Mouse (Mus musculus) ES-CJ7 (cell line): Measurements from ENCODE around the gene Gm20518.

ENCODE experiments used
- DNase-seq: peaks from one replicate; pipeline ENCODE4 v3.0.0; 2011; ENCODE audit warnings: low read depth, low spot score

Gene Gm20518

DNA sequence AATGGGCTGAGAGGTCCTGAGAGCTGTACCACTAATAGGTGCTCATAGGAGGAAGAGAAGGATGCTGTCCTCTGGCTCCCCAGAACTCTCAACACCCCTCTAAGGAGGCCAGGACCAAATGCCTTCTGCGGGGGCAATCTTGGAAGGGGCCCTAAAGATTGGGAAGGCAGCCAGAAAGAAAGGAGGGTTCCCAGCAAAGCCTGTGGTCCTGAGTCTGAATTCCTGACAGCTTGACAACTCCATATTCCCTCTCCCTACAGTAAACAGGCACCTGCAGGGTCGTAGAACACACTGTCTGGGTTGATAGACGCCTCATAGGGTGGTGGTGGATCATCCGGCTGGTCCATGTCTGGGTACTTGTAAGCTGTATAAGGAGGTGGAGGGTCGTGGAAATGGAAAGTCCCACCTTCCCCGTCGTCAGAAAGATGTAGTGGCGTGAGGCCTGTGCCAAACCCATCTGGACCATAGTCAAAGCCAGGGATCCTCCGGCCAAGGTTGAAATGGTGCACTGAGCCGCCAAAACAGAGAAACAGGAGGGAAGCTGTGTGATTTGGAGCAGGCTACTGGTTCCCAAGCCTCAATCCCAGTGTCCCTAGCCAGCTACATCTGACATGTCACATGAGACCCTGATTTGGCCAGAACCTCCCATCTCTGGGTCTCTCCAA is 47.6 kb downstream of the Gm20518 start:
- no peak for DNase-seq

DNA sequence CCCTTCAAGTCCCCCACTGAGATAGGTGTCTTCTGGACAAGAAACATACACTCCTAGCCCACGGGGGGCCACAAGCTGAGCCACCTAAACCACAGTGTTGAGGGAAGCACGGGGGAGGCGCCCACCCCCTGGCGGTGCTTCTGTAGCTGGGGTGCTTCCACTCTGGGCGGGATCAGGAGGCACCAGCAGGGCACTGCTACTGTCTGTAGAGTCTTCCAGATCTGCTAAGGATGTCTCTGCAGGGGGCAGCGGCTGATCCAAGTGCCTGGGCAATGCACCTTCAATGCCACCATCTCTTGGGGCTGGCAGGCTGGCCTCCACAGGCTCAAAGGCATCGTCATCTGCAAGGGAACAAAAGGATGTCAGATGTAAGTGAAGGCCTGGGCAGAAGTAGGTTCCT is 49.0 kb downstream of the Gm20518 start:
- no peak for DNase-seq

DNA sequence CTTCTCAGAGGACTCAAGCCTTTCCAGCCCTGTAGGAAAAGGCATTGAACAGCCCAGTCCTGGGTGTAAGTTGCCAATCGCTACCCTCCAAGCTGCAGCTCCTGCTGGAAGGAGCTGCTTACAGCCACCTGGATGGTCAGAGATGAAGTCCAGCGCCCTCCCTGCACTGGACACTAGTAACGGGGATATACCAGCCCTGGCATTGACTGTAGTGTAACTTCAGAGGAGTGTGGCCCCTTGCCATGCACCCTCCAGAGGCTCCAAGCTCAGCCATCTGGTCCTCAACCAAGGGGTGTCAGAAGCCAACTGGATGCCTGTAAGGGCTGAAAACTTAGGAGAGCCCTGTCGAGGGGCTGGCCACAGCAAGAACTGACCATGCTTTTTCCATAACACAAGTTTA is 51.5 kb downstream of the Gm20518 start:
- no peak for DNase-seq

DNA sequence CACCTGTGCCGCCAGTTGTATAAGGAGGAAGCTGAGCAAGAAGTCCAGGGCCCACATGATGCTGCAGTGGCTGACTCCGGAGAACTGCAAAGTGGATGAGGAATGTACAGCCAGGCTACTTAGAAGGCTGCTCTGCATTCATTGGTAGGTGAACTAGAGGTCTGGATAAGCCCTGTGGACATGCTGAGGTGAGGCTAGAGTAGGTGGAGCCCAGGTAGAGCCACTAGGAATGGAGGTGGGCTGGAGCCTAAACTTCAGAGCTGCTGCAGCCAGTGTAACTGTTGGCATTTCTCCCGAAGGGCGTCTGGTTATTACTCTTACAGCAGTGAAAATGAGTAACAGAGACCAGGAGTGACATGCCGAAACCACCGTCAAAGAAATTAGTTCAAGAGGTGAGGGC is 53.4 kb downstream of the Gm20518 start, which contains the start of gene Car15:
Gene Car15 (minus strand): TSS at position 314 of the 400 bp plus-strand sequence.
- no peak for DNase-seq

DNA sequence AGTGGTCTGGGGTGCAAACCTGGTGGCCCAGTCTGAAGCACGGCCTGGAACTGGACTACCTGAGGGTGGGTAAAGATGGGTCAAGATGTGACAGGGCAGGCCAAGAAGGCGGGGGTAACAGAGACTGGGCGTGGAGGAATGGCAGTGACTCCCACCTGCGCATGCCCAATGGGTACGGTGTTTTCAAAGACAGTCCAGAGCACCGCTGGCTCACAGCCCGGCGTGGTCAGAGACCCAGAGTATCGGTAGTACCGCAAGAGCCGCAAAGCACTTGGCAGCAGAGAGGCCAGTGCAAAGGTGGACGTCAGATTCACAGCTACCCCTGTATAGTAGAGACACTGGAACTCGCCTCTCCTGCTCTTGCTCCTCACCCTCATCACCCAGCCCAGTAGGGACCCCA is 56.0 kb downstream of the Gm20518 start:
- no peak for DNase-seq

DNA sequence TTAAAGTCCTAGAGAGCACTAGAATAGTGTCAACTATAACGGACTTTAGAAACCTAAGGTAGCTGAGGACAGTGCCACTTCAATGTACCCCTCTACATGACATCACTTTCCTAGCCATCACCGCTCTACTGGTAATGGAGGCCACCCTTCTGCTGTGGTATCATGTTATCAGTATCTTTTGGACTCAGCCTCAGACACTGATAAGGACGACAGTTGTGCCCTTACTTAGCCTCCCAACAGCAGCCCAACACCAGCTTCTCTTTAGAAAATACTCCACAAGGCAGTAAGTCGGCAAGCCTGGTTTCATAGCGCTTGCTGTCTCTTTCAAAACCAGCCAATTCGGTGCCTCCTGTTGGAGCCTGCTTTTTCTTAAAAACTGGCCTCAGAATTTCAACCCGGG is 56.9 kb downstream of the Gm20518 start:
- no peak for DNase-seq

DNA sequence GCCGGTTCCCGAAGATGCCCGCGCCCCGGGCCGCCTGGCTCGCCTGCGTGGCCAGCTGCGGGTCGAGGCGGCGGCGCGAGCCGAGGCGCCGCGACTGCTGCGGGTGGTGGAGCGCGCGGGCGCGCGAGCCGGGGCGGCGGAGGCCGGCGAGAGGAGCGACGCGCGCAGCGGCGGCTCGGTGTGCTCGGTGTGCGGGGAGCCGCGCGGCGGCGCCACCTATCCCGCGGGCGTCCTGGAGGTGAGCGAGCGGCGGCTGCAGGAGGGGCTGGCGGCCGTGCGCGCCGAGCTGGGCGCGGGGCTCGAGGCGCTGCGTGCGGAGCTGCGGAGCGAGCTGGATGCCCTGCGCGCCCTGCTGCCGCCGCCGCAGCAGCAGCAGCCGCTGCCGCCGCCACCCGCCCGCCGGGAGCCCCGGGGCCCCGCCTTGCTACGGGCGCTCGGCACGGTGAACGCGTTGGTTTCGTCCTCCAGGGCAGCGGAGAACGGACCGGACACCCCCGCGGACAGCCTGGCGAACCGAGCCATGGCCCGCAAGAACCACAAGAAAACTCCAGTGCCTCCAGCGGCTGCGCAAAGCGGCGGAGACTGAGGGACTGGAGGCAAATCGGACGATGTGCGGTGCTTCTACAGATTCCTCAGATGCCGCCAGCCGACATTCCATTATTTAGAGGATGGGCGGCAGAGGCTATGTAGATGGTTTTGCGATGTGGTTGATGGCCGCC is 57.6 kb downstream of the Gm20518 start:
- peak; percentile 56 for DNase-seq

DNA sequence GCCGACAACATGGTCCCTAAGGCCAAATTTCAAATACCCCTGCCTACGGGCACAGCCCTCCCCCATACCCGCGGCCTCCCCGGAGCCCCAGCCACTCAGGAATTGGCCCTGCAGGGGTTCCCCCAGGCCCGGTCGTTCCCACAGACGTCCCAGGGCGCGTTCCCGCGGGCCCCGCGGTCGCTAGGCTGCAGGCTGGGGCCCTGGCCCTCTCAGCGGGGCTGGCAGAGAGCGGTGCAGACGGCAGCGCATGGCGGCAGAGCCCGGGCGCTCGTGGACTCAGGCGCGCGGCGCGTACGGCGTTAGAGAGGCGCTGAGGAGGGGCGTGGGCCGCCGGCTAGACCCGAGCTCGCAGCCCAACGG is 58.2 kb downstream of the Gm20518 start:
- DNase-seq: peak; percentile 20

DNA sequence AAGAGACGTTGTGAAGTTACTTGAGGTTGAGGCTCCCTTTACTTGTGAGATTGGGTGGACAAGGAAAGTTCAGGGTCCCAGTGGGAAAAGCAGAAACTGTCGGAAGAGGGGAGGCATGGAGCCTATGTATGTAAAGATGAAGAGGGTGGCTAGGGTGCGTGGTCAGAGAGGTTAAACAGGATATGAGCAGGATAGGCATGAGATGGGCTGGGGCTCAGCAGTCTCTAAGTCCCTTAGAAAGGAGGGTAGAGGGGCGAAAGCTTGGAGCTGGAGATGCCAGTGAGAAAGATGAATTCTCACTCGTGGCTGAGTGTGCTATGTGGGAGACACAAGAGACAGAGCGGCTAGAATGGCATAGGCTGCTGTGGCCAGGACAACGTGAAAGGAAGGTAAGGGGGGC is 58.6 kb downstream of the Gm20518 start, which contains the start of gene B830017H08Rik:
Gene B830017H08Rik (plus strand): TSS at position 301 of the 400 bp plus-strand sequence.
- DNase-seq: no peak

DNA sequence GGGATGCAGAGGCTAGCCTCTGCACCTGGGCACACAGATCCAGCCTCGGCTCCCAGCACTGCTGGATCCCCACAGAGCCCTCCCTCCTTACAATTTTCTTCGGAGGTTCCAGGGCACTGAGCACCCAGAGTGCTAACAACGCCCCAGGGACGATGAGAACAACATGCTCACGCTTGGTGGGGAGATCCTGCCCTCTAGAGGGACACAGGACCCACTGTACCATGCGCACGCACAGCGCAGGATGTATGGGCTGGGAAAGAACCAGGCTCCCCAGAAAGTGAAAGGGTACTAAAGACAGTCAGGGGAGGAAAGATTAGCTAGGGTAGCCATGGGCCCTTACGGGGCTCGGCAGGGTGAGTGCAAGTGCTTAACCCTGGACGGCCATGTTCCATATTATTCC is 59.7 kb downstream of the Gm20518 start:
- peak; percentile 46 for DNase-seq

DNA sequence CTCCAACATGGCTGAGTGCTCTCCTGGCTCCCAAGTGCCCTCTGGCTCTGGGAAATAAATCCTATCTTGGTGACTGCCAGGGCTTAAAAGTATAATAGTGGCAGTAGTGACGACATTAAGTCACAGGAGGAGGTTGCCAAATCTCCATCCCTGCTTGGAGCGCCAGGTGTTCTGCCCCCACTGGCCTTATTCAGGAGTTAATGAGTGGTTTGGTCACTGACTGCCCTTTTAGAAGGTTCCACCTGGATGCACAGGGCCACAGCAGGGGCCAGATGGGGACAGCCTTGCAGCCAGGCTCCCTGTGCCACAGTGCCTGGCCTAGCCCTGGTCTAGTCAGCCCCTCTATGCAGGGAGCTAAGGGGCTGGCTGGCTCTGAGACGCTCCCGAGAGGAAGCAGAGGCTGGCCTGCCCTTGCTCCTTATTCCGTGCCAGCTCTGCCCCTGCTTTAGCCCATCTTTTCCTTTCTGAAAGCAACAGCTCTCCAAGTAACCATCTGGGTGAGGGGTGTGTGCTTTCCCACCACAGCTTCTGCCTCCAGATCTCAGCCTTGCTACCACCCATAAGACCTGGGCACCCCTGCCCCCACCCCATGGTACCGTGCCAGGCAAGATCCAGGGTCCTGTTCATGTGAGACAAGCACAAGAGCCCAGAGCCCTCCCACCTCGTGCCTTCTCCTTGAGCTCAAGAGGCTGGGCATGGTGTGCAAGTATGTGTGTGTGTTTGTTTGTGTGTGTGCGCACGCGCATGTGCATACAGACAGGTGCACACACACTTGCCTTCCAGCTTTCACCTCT is 60.9 kb downstream of the Gm20518 start:
- DNase-seq: no peak

DNA sequence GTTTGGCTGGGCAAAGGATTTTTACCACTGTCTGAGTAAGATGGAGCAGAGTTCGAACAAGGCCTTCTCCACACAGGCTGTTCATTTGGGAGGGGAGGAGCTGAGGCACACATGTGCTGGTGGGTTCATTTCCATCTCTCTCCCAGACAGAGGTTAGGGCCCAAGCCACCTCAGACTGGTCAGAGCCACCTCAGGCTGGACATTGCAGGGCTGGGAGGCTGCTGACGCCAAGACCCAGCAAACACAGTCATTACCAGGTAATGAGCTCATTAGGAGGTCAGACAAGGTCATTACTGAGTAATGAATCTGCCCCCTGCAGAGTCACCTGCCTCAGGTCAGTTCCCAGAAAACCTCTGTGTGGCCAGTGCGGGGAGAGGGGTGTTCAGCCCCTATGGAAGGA is 62.6 kb downstream of the Gm20518 start:
- peak; percentile 33 for DNase-seq

DNA sequence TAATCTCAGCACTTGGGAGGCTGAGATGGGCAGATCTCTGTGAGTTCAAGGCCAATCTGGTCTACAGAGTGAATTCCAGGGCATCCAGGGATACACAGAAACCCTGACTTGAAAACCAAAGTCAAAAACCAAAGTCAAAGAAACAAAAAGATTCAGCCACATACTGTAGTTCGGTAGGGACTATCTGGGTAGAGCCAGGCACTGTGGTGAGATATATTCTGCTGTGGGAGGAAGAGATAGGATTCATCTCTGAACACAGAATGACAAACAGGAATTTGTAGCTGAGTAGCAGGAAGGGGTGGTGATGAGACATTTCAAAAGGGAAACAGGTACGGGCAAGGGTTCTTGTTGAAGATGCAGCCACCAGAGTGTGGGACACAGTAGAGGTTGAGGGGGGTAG is 63.2 kb downstream of the Gm20518 start:
- no peak for DNase-seq

DNA sequence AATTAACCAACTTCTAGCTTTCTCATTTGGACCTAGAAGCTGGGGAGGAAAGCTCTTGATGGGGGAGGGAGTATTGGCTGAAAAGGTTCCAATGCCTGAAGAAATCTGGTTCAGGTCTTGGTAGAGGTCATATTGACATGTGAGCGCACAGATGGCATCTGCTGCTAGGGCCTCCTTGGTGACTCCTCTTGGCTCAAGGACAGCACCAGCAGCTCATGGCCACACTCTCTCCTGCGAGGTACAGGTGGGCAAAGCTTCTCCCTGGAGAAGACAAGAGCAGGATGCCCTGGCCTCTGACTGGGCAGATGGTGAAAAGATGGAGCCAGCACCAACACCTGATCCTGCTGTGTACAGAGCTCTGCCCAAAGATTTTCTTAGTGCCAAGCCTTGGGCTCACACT is 65.0 kb downstream of the Gm20518 start:
- DNase-seq: no peak

DNA sequence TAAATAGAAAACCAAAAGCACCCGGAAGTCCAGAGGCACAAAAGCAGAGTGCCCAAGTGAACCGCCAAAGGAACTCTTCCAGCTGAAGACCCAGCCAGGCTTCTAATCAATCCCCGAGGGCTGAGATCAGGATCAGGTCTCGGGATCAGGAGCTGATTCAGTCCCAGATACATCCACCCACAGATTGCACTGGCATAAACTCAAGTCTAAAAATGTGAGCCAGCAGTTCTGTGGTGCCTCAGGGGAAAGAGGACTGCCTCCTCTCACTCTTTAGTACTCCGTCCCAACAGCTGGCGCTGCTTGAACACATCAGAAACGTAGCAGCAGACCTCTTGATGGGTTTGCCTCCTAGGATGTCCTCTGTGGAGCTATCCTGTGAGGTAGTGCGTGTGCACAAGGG is 74.9 kb downstream of the Gm20518 start:
- DNase-seq: no peak

DNA sequence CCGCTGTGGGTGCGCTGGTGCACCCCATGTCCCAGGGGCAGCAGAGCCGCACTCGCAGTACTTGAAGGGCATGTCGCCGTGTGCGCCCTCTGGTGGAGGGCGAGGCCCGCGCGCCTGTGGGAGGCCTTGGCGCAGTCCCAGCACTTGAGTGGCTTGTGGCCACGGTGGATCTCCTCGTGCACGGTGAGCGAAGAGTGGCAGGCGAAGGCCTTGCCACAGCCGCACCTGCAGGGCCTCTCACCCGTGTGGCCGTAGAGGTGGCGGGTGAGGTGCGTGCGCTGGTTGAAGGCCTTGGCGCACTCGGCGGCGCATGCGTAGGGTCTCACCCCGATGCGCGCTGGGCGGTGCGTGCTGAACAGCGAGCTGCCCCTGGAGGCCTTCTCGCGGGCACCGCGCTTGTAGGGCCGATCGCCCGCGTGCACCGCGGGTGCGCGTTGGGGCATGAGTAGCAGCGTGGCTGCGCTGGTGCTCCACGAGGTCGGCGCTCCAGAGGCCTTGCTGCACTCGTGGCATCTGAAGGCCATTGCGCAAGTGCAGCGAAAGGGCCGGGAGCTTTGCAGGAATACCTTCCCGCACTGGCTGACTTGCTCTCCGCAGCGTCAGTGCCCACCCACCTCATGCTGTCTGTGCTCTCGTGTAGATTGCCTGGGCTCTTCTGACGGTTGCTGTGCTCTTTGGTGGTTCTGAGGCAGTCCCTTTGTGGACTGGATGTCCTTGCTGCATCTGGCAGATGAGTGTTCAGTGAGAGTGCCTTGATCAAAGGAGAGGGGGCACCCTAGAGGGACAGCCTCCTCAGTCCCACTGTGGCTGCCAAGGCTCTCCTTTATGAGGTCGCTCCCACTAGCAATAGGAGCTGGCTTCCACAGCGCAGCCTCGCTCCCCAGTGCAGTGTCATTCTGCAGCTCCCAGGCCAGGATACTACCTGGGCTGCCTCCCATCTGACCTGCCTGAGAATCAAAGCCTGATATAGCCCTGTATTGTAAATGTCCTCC is 75.8 kb downstream of the Gm20518 start:
- peak; percentile 84 for DNase-seq

DNA sequence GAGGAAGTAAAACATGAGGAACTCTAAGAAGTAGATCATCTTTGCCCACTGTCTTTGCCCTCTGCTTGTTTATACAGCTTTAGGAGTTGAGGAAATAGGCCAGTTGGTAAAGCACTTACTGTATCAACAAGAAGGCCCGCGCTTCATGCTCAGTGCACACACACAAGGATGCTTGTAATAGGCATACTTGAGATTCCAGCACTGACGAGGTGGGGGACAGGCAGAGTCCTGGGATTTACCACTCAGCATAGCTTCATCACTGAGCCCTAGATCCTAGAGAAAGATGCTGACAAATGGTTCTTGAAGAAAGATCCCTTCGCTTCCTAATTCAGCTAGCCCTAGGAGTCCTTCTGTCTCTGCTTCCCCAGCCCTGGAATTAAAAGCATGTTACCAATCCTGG is 78.3 kb downstream of the Gm20518 start:
- DNase-seq: no peak

DNA sequence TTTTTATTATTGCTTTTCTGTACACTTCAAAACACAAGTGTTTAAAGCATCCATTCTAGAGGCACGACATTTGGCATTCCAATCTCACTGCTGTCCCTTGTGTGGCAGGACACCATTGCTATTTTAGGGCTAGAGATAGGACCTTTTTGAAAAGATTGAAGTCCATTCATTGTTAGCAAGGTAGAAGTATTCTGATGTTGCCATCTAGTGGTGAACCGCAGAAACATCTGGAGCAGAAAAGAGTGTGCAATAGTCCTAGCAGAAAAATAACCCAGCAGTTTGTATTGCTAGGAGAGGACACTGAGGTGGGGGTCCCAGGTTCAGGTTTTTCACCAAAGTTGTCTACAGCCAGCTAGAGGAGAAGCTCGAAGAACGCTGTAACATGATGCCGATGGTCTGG is 79.4 kb downstream of the Gm20518 start:
- DNase-seq: no peak

DNA sequence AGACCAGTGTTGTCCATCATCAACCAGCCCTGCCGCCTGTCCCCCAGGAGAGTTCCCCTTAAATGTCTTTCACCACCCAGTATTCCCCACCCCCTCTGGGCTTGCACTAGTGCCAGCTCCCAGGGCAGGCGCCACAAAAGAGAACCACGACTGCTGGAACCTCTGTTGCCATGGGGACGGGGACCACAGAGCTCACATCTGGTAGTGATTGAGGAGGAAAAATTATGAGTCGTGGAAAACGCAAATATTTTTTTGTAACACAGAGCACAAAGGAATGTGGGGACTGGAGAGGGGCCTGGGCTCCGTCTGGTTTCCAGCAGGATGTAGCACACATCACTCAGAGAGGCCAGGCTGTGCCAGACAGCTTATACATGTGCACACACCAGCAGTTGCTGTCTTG is 81.8 kb downstream of the Gm20518 start:
- no peak for DNase-seq

DNA sequence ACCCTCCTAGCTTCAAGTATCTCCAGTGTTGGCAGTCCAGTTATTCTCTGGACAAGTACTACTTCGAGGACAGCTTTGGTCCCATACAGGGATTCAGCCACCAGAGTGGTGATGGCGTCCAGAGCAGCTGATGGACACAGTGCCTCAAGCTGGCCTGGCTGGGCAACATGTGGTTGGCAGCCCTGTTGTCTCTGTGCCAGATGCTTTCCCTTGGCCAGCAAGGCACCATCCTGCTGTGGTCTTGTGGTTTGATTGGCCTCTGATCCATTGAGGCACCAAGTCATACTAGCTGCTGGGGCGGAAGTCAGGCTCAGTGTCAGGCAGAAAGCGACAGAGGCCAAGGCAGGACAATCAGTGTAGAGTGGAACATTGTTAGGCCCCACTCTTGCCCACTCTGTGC is 82.3 kb downstream of the Gm20518 start:
- DNase-seq: no peak
